Mouse (Mus musculus): Measurements from ENCODE around the gene Btbd35f30. TPM values are rescaled to one million over a fixed set of nuclear protein-coding genes. Genes with fewer than 3 reads are reported as not detected.
"Not testable (repeated sequence)": the region's sequence is repeated elsewhere in the genome, so short reads cannot be mapped to it uniquely, and the experiment has no call there.

Gene Btbd35f30
- total RNA-seq (2014; fragmentation: Nextera tagmentation) = not detected in 2 replicates
- not detected in 2 replicates for total RNA-seq (2017)

DNA sequence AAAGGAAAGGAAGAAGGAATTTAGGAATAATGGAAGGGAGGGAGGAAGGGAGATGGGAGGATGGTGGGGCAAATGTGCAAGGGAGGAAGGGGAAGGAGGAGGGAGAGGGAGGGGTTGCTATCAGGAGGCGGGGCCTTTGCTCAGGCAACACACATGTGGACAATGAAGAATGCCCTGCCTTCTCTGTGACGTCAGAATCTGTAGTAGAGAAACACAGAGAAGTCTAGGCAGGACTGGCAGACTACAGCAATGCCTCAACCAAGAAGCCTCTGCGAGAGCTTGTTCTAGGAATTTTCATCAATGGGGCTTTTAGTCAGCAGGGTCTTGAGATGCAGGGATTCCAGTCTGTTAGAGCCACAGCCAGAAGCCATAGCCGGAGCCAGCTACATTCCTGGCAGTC, at the start of gene Btbd35f30:
Gene Btbd35f30, plus strand, starts transcription at position 301 of the 400 bp plus-strand sequence.
- not testable (repeated sequence) for ATAC-seq (replicated peaks; ENCODE audit: low FRiP score, low TSS enrichment, poor library complexity, severe bottlenecking)

DNA sequence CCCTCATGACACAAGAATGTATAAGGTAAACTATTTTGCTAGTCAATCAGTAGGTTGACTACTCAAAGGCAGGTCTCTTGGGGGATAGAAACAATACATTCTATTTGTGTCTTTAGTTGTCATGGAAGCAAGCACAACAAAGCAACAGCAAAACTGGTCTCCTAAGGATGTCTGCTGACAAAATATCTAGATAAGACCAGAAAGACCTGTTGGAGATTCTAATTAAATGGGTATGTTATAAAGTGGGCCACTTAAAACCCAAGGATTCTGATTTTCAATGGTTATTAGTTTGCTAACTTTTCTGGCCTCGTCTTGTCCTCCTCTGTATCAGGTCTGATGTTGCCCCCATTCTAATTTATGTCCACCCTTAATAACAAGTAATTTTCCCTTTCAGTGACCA, 47.0 kb downstream of the Btbd35f30 start, which contains the start of gene Gm21789:
Gene Gm21789, plus strand, starts transcription at position 301 of the 400 bp plus-strand sequence.
- not testable (repeated sequence) for ATAC-seq (replicated peaks; ENCODE audit: low FRiP score, low TSS enrichment, poor library complexity, severe bottlenecking)

Other genes starting within 250 kb of the Btbd35f30 start
- not detected in 2 replicates for gene Gm5926, start 243.9 kb upstream of the Btbd35f30 start, total RNA-seq (2014; fragmentation: Nextera tagmentation)
- not detected in 2 replicates for gene Gm5926, start 243.9 kb upstream of the Btbd35f30 start, total RNA-seq (2017)
- gene Btbd35f21, start 168.5 kb upstream of the Btbd35f30 start, total RNA-seq (2014; fragmentation: Nextera tagmentation) = not detected in 2 replicates
- gene Btbd35f21, start 168.5 kb upstream of the Btbd35f30 start, total RNA-seq (2017) = not detected in 2 replicates
- gene Gm21789, start 47.1 kb downstream of the Btbd35f30 start, total RNA-seq (2014; fragmentation: Nextera tagmentation) = not detected in 2 replicates
- not detected in 2 replicates for gene Gm21789, start 47.1 kb downstream of the Btbd35f30 start, total RNA-seq (2017)
- not detected in 2 replicates for gene Btbd35f5, start 79.3 kb downstream of the Btbd35f30 start, total RNA-seq (2014; fragmentation: Nextera tagmentation)
- gene Btbd35f5, start 79.3 kb downstream of the Btbd35f30 start, total RNA-seq (2017) = not detected in 2 replicates

All from megakaryocyte-erythroid progenitor cell, adult 5-6 weeks (primary cell).